Mouse (Mus musculus) kidney, embryonic 14.5 days (tissue): ENCODE measurements around the gene Sult1c1. TPM values are rescaled to one million over a fixed set of nuclear protein-coding genes. Genes with fewer than 3 reads are reported as not detected.
"Not testable (repeated sequence)": the region's sequence is repeated elsewhere in the genome, so short reads cannot be mapped to it uniquely, and the experiment has no call there.

Source experiments
- ATAC-seq: fragments of 200-750 bp; cut with Nextera tagmentation; 2 replicates; pipeline ENCODE4 v1.8.0; 2017; ENCODE audit warnings: moderate number of reproducible peaks, mild to moderate bottlenecking, moderate TSS enrichment, moderate library complexity; ENCODE audit not compliant: low FRiP score, low TSS enrichment
- H3K27ac ChIP-seq: fragments of 300-500 bp; sonication (generic); 2 replicates; pipeline ENCODE4 v1.5.1; 2014; ENCODE audit warnings: low read depth, mild to moderate bottlenecking, low read length, moderate library complexity, mixed read lengths
- H3K27me3 ChIP-seq: fragments of 300-500 bp; sonication (generic); 2 replicates; pipeline ENCODE4 v1.6.1; 2014; ENCODE audit warnings: mild to moderate bottlenecking, low read length; ENCODE audit not compliant: control insufficient read depth, insufficient read depth
- H3K36me3 ChIP-seq: fragments of 300-500 bp; sonication (generic); 2 replicates; pipeline ENCODE4 v1.6.1; 2014; ENCODE audit warnings: low read length, mixed read lengths; ENCODE audit not compliant: control insufficient read depth, insufficient read depth
- H3K4me1 ChIP-seq: fragments of 300-500 bp; sonication (generic); 2 replicates; pipeline ENCODE4 v1.6.1; 2014; ENCODE audit warnings: low read length, mixed read lengths; ENCODE audit not compliant: control insufficient read depth, insufficient read depth
- H3K4me2 ChIP-seq: fragments of 300-500 bp; sonication (generic); replicated peaks from 2 replicates; pipeline ENCODE4 v1.6.1; 2014; ENCODE audit warnings: low read depth, mild to moderate bottlenecking, low read length
- H3K4me3 ChIP-seq: fragments of 300-500 bp; sonication (generic); 2 replicates; pipeline ENCODE4 v1.5.1; 2014; ENCODE audit warnings: mild to moderate bottlenecking, low read length
- H3K9ac ChIP-seq: fragments of 300-500 bp; sonication (generic); 2 replicates; pipeline ENCODE4 v1.6.1; 2014; ENCODE audit warnings: low read depth, mild to moderate bottlenecking, low read length, moderate library complexity
- H3K9me3 ChIP-seq: fragments of 300-500 bp; sonication (generic); 2 replicates; pipeline ENCODE4 v1.6.1; 2016; ENCODE audit warnings: low read length; ENCODE audit not compliant: control insufficient read depth
- WGBS: fragments of 180-500 bp; shearing (Covaris S2); extraction: QIAGEN DNeasy Blood & Tissue Kit; methylation state at CpG from one replicate; pipeline ENCODE4 v1.1.7; 2014; 5-methylcytosine and 5-hydroxymethylcytosine counted together
- polyA plus RNA-seq: library from polyadenylated mRNA; unstranded; fragments of >200 nt; fragmentation: Nextera tagmentation; extraction: Ambion mirVana; gene quantifications from 2 replicates; pipeline ENCODE4 v1.2.1, GENCODE M21; 2014

Gene Sult1c1
- not detected in 2 replicates for polyA plus RNA-seq

DNA sequence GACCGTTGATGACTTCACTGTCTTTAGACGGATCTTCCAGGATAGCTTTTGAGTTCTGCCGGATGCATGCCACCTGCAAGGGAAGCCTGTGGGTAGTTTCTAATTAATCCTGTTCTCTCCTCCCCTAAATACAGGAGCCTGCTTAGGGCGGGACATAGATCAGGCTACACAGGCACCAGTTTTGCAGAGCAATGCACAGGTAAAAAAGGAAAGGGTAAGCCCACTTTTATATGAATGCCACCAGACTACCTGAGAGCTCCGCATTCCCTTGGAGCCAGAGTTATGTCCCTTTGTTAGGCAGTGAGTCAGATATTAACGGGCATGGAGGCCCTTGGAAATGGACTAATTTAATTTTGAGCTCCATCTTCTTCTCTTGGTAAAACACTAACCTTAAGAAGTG lies at the start of gene Sult1c1:
Gene Sult1c1 (minus strand): TSS at position 101 of the 400 bp plus-strand sequence.
- Histone ChIP-seq H3K9me3 (no peaks in the 10 kb centered on the region), H3K4me3 (no peak within 1 kb of the TSS), H3K4me1 (no peaks in the 10 kb centered on the region), H3K27ac (no peak within 1 kb of the TSS), H3K36me3 (no peaks in the 10 kb centered on the region), H3K27me3 (no peaks in the 10 kb centered on the region), H3K4me2 (no peak within 1 kb of the TSS), H3K9ac (no peak within 1 kb of the TSS)
- 89% methylated on average over 6 of the region's 6 CpGs for WGBS
- no peak for ATAC-seq

GRCm38 (mm10) chr17:54014204-54014603 lies 23.7 kb upstream of the Sult1c1 start:
- H3K36me3 ChIP-seq = no peaks in the 10 kb centered on the region
- H3K4me1 ChIP-seq = no peaks in the 10 kb centered on the region
- 8% methylated on average over 1 of the region's 1 CpGs for WGBS
- no peak overlapping the region for H3K4me3 ChIP-seq
- H3K27me3 ChIP-seq = no peaks in the 10 kb centered on the region
- no peak overlapping the region for H3K27ac ChIP-seq
- no peak overlapping the region for H3K4me2 ChIP-seq
- ATAC-seq = no peak
- H3K9me3 ChIP-seq = no peaks in the 10 kb centered on the region
- H3K9ac ChIP-seq = no peak overlapping the region

GRCm38 (mm10) chr17:54011196-54011595 lies 20.7 kb upstream of the Sult1c1 start:
- Histone ChIP-seq H3K27ac (no peak overlapping the region), H3K27me3 (no peaks in the 10 kb centered on the region), H3K4me3 (no peak overlapping the region), H3K9me3 (no peaks in the 10 kb centered on the region), H3K9ac (no peak overlapping the region), H3K4me2 (no peak overlapping the region), H3K36me3 (no peaks in the 10 kb centered on the region), H3K4me1 (no peaks in the 10 kb centered on the region)
- ATAC-seq = no peak

DNA sequence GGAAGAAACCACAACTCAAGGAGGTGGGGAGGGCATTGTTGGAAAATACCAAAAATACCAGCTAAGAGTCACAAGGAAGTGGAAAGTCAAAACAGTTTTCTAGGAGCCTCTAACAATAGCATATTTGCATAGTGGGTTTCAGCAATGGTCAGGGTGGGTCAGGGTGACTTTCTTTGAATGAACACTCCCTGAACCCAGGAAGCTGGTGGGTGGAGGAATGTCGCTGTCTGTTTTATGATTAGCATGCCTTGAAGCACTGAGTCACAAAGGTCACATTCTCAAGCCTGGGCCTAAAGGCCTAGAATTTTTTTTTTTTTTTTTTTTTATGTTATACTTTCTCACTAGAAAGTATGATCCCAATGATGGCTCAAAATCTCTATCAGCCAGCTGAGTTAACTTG lies 20.1 kb upstream of the Sult1c1 start:
- not testable (repeated sequence) for H3K9me3 ChIP-seq, ATAC-seq, H3K4me3 ChIP-seq, H3K27me3 ChIP-seq, H3K36me3 ChIP-seq, H3K4me2 ChIP-seq, H3K27ac ChIP-seq, H3K9ac ChIP-seq, H3K4me1 ChIP-seq
- WGBS = 67% methylated on average over 1 of the region's 1 CpGs

GRCm38 (mm10) chr17:54003522-54003921 lies 13.0 kb upstream of the Sult1c1 start:
- WGBS = 77% methylated on average over 4 of the region's 4 CpGs
- H3K9me3 ChIP-seq = no peaks in the 10 kb centered on the region
- H3K4me1 ChIP-seq = no peaks in the 10 kb centered on the region
- H3K27ac ChIP-seq = no peak overlapping the region
- no peak overlapping the region for H3K9ac ChIP-seq
- no peak overlapping the region for H3K4me3 ChIP-seq
- H3K36me3 ChIP-seq = no peaks in the 10 kb centered on the region
- no peak for ATAC-seq
- H3K4me2 ChIP-seq = no peak overlapping the region
- H3K27me3 ChIP-seq = no peaks in the 10 kb centered on the region

- Histone ChIP-seq H3K4me3 (no peak overlapping the region), H3K9ac (no peak overlapping the region), H3K4me2 (no peak overlapping the region), H3K9me3 (no peaks in the 10 kb centered on the region), H3K27ac (no peak overlapping the region), H3K36me3 (no peaks in the 10 kb centered on the region), H3K4me1 (no peaks in the 10 kb centered on the region), H3K27me3 (no peaks in the 10 kb centered on the region)
- ATAC-seq = no peak
- 81% methylated on average over 4 of the region's 4 CpGs for whole genome bisulfite sequencing
Observed at GRCm38 (mm10) chr17:53973606-53974005, 16.9 kb downstream of the Sult1c1 start.

DNA sequence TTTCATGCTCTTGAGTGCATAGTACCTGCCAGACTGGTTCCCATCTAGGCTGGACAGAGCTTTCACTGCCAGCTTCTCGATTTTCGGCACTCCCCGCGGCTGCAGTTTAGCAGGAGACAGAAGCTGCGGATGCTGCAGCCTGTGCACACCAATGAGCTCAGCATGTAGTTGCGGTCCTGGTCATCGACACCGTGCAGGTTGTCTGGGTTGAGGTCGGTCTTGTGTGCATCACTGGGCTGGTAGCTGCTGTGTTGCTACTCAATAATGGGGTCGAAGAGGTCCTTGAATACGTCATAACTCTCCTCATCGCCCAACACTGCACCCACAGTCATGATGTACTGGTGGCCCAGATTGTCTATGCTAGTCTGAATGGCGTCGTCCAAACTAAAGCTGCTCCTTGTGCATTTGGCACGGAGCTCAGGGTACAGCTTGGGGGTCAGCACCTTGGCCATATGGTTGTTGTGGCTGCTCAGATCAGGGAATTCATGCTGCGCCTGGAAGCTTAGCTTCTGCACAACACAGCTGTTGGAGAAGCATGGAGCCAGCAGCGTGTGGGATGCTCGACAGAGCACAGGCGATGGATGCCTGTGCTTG lies 48.8 kb downstream of the Sult1c1 start:
- H3K27ac ChIP-seq = no peak overlapping the region
- 91% methylated on average over 19 of the region's 19 CpGs for WGBS
- H3K4me3 ChIP-seq = no peak overlapping the region
- H3K4me1 ChIP-seq = no peaks in the 10 kb centered on the region
- no peaks in the 10 kb centered on the region for H3K27me3 ChIP-seq
- H3K4me2 ChIP-seq = no peak overlapping the region
- H3K9ac ChIP-seq = no peak overlapping the region
- no peaks in the 10 kb centered on the region for H3K9me3 ChIP-seq
- no peak for ATAC-seq
- no peaks in the 10 kb centered on the region for H3K36me3 ChIP-seq

- Histone ChIP-seq H3K4me1 (no peaks in the 10 kb centered on the region), H3K4me3 (no peak overlapping the region), H3K9ac (no peak overlapping the region), H3K9me3 (no peaks in the 10 kb centered on the region), H3K27ac (no peak overlapping the region), H3K36me3 (no peaks in the 10 kb centered on the region), H3K27me3 (no peaks in the 10 kb centered on the region), H3K4me2 (no peak overlapping the region)
- no peak for ATAC-seq
- 83% methylated on average over 8 of the region's 8 CpGs for WGBS
Observed at GRCm38 (mm10) chr17:53940726-53941125, 49.7 kb downstream of the Sult1c1 start.
